8 mouse cellular contexts compared by ENCODE assay signal in the genomic region with DNA sequence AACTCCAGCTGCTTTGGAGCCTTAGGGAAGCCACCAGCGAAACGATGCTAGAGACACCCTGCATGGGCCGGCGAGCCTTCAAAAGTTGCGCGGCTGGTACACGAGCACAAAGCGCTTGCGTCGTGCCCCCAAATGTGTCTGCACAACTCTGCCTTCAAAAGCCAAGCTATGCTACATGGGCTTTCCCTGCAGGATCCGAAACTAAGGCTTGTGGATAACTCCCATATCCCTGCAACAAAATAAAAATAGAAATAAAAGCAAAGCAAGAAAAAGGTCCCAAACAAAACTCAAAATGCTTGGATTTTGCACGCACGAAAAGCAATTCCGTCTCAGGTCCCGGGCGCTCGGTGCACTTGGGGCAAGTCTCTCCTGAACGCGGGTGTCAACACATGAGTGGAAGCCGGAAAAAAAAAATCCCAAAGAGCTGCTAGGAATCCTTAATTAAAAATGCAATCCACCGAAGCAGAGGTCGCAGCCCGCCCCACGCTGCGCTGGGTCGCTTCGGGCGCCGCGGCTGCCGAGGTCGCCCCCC. TPM values are rescaled to one million over a fixed set of nuclear protein-coding genes. Genes with fewer than 3 reads are reported as not detected.
DNase-seq lines count a peak whose midpoint lies in the region; ATAC-seq and TF ChIP-seq lines count a peak whose summit lies in the region.

No protein-coding gene starts in this region.

- H3K4me3 ChIP-seq in cerebellum, adult 2 months (replicated peaks; ENCODE audit: insufficient read depth, low read depth, low read length) = peak overlapping the region; percentile 3
- peak overlapping the region; percentile 78 for H3K4me3 ChIP-seq in testis, adult 2 months (ENCODE audit: control insufficient read depth, low read depth, low read length)
- H3K4me3 ChIP-seq in limb, embryonic 13.5 days = peak overlapping the region; percentile 99
- peak overlapping the region; percentile 93 for H3K4me3 ChIP-seq in stomach, embryonic 14.5 days (ENCODE audit: low read depth, low read length)

- peak overlapping the region; percentile 91 for H3K4me2 ChIP-seq in limb, embryonic 13.5 days (replicated peaks)
- peak overlapping the region; percentile 95 for H3K4me2 ChIP-seq in stomach, embryonic 14.5 days (replicated peaks; ENCODE audit: low read depth, low read length)

- peak overlapping the region; percentile 100 for H3K9ac ChIP-seq in limb, embryonic 13.5 days
- peak overlapping the region; percentile 98 for H3K9ac ChIP-seq in stomach, embryonic 14.5 days (replicated peaks; ENCODE audit: low read depth, low read length)

- ATAC-seq in limb, embryonic 13.5 days (ENCODE audit: low FRiP score, low read depth) = no peak
- ATAC-seq in stomach, embryonic 14.5 days (ENCODE audit: insufficient number of reproducible peaks, insufficient read depth, low FRiP score, low read depth) = no peak

- TF ChIP-seq CTCF in cerebellum, adult 2 months (IDR thresholded peaks at IDR 0.05; ENCODE audit: borderline replicate concordance, insufficient read depth, low read depth, low read length) = no peak
- no peak for TF ChIP-seq CTCF in testis, adult 2 months (IDR thresholded peaks at IDR 0.05; ENCODE audit: control insufficient read depth, insufficient read depth, insufficient replicate concordance, low read depth, low read length)

- WGBS in cerebellum, adult 2 months = under 1% methylated on average over 31 of the region's 32 CpGs
- WGBS in limb, embryonic 13.5 days = under 1% methylated on average over 29 of the region's 32 CpGs
- under 1% methylated on average over 32 of the region's 32 CpGs for WGBS in stomach, embryonic 14.5 days

- H3K9me3 ChIP-seq in limb, embryonic 13.5 days = no peaks in the 10 kb centered on the region
- no peaks in the 10 kb centered on the region for H3K9me3 ChIP-seq in stomach, embryonic 14.5 days (ENCODE audit: control insufficient read depth, low read depth, low read length)

- TF ChIP-seq POLR2A in cerebellum, adult 2 months (IDR thresholded peaks at IDR 0.05; ENCODE audit: borderline replicate concordance, insufficient read depth, low read length) = no peak
- no peak for TF ChIP-seq POLR2A in testis, adult 2 months (IDR thresholded peaks at IDR 0.05; ENCODE audit: control insufficient read depth, low read depth, low read length)

- H3K36me3 ChIP-seq in testis, adult 2 months (ENCODE audit: control insufficient read depth, insufficient read depth, low read length) = no peaks in the 10 kb centered on the region
- H3K36me3 ChIP-seq in limb, embryonic 13.5 days = peaks cover 3% of the 10 kb centered on the region; the same call in 1 of the 2 replicates
- no peaks in the 10 kb centered on the region for H3K36me3 ChIP-seq in stomach, embryonic 14.5 days (ENCODE audit: control insufficient read depth, insufficient read depth, low read length)

- intact Hi-C loops in left cerebral cortex, postnatal 4 days (cut with DNase I) = no loop called here

- peaks cover 8% of the 10 kb centered on the region; the same call in 1 of the 2 replicates for H3K27me3 ChIP-seq in cerebellum, adult 2 months (ENCODE audit: control insufficient read depth, insufficient read depth, low read length)
- H3K27me3 ChIP-seq in testis, adult 2 months (ENCODE audit: control insufficient read depth, insufficient read depth, low read length) = no peaks in the 10 kb centered on the region; the same call in 1 of the 2 replicates
- H3K27me3 ChIP-seq in limb, embryonic 13.5 days = no peaks in the 10 kb centered on the region
- no peaks in the 10 kb centered on the region for H3K27me3 ChIP-seq in stomach, embryonic 14.5 days (ENCODE audit: control insufficient read depth, insufficient read depth, low read length)

- no peaks in the 10 kb centered on the region for H3K4me1 ChIP-seq in cerebellum, adult 2 months (ENCODE audit: control insufficient read depth, insufficient read depth, low read length)
- H3K4me1 ChIP-seq in testis, adult 2 months (ENCODE audit: control insufficient read depth, insufficient read depth, low read length) = peaks cover 23% of the 10 kb centered on the region
- H3K4me1 ChIP-seq in limb, embryonic 13.5 days = peaks cover 43% of the 10 kb centered on the region
- peaks cover 36% of the 10 kb centered on the region for H3K4me1 ChIP-seq in stomach, embryonic 14.5 days (ENCODE audit: control insufficient read depth, insufficient read depth, low read length)

- no peak for DNase-seq in cerebellum, adult 2 months
- DNase-seq in cerebellum, adult 11-12 months = no peak
- DNase-seq in testis, postnatal 10 days (ENCODE audit: low spot score) = no peak
- no peak for DNase-seq in left cerebral cortex, postnatal 4 days
- no peak for DNase-seq in cerebellum, postnatal 25 days

- no peak overlapping the region for H3K27ac ChIP-seq in cerebellum, adult 2 months (ENCODE audit: insufficient read depth, low read length)
- no peak overlapping the region for H3K27ac ChIP-seq in testis, adult 2 months (ENCODE audit: control insufficient read depth, insufficient read depth, low read depth, low read length)
- peak overlapping the region; percentile 99 for H3K27ac ChIP-seq in limb, embryonic 13.5 days
- peak overlapping the region; percentile 99 for H3K27ac ChIP-seq in stomach, embryonic 14.5 days (ENCODE audit: low read length)

RNA-seq across cellular contexts. Expression of a gene that starts 0.5 kb away (rescaled TPM):
- polyA plus RNA-seq in cerebellum, adult 2 months (2012; rRNA removed) = 2.0 and 2.4 TPM in 2 replicates
- 34.5 and 38.1 TPM in 2 replicates for polyA plus RNA-seq in testis, adult 2 months (2012; rRNA removed)
- 10.8 and 11.0 TPM in 2 replicates for polyA plus RNA-seq in limb, embryonic 13.5 days (2015; fragmentation: Nextera tagmentation; extraction: Ambion mirVana)
- 7.5 and 9.7 TPM in 2 replicates for polyA plus RNA-seq in stomach, embryonic 14.5 days (2014; fragmentation: Nextera tagmentation; extraction: Ambion mirVana)
- 1 to 10 TPM; 2.0 to 2.3 TPM for total RNA-seq in left cerebral cortex, postnatal 4 days (2021)

Comparison
In these comparisons a context has a peak if more than half of its experiments do, and no peak if none do; other contexts are left out.
1. H3K27ac ChIP-seq: peak in limb, embryonic 13.5 days (single experiment) and stomach, embryonic 14.5 days (single experiment); none in cerebellum, adult 2 months (single experiment) and testis, adult 2 months (single experiment).
2. H3K4me3 ChIP-seq: peak in every context shown above with its lines; median percentile 99 in limb, embryonic 13.5 days; 93 in stomach, embryonic 14.5 days; 78 in testis, adult 2 months; 3 in cerebellum, adult 2 months.